Mouse (Mus musculus) limb, embryonic 15.5 days (tissue): ENCODE data around the gene Runx3. TPM values are rescaled to one million over a fixed set of nuclear protein-coding genes. Genes with fewer than 3 reads are reported as not detected.
"Not testable (repeated sequence)": the region's sequence is repeated elsewhere in the genome, so short reads cannot be mapped to it uniquely, and the experiment has no call there.

Experiments
- ATAC-seq: fragments of 200-750 bp; cut with Nextera tagmentation; 2 replicates; pipeline ENCODE4 v1.8.0; 2017; ENCODE audit warnings: low read depth, moderate TSS enrichment; ENCODE audit not compliant: insufficient number of reproducible peaks, low FRiP score, low TSS enrichment
- H3K27ac ChIP-seq: fragments of 300-500 bp; sonication (generic); 2 replicates; pipeline ENCODE4 v1.5.1; 2015; ENCODE audit warnings: moderate library complexity, mild to moderate bottlenecking, inconsistent platforms
- H3K27me3 ChIP-seq: fragments of 300-500 bp; sonication (generic); 2 replicates; pipeline ENCODE4 v1.6.1; 2015; ENCODE audit warnings: inconsistent platforms
- H3K36me3 ChIP-seq: fragments of 300-500 bp; sonication (generic); 2 replicates; pipeline ENCODE4 v1.6.1; 2015; ENCODE audit warnings: inconsistent platforms
- H3K4me1 ChIP-seq: fragments of 300-500 bp; sonication (generic); 2 replicates; pipeline ENCODE4 v1.6.1; 2015; ENCODE audit warnings: inconsistent platforms
- H3K4me2 ChIP-seq: fragments of 300-500 bp; sonication (generic); 2 replicates; pipeline ENCODE4 v1.6.1; 2015; ENCODE audit warnings: mild to moderate bottlenecking, inconsistent platforms
- H3K4me3 ChIP-seq: fragments of 300-500 bp; sonication (generic); 2 replicates; pipeline ENCODE4 v1.5.1; 2015; ENCODE audit warnings: mild to moderate bottlenecking, inconsistent platforms
- H3K9ac ChIP-seq: fragments of 300-500 bp; sonication (generic); 2 replicates; pipeline ENCODE4 v1.6.1; 2015; ENCODE audit warnings: inconsistent platforms
- H3K9me3 ChIP-seq: fragments of 300-500 bp; sonication (generic); 2 replicates; pipeline ENCODE4 v1.6.1; 2016; ENCODE audit warnings: inconsistent platforms
- WGBS: fragments of 180-500 bp; shearing (Covaris S2); methylation state at CpG from one replicate; pipeline ENCODE4 v1.1.7; 2015; 5-methylcytosine and 5-hydroxymethylcytosine counted together
- polyA plus RNA-seq: library from polyadenylated mRNA; unstranded; fragments of >200 nt; fragmentation: Nextera tagmentation; extraction: Ambion mirVana; gene quantifications from 2 replicates; pipeline ENCODE4 v1.2.1, GENCODE M21; 2015

The Runx3 gene
- polyA plus RNA-seq, 1 experiment from 2014 or later = 4.6 TPM

DNA sequence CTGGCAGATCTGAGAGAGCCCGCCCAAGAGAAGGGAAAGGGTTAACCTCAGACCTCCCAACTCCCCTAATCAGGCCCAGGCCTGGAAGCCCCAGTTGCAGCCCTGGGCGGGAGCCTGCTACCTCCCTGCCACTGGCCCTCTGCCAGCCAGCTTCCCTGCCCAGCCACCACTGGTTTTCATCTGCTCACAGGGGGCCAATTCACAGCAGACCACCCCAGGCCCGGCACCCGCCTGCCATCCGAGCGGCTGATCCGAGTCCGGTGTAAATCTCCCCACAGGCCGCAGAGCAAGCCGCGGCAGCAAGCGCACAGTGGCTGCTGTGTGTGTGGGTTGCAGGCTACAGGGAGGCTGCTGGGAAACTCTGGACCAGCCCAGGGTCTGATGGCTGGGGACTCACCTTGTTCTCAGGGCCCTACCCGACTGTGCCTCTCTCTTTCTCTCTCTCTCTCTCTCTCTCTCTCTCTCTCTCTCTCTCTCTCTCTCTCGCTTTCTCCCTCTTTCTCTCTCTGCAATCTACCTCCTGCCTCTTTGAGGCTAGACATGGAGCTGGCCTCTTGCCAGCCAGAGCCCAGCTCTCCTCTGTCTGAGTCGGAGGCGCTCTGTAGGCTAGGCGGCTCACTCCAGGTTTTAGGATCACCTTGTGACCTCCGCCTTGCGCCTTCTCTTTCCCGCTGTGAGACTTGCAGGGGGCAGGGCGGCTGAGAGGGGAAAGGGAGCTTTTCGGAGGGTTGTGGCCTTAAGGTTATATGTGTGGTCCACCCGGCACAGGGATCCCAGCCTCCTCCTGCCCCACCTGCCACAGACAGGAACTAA is 46.2 kb downstream of the Runx3 start:
- Histone ChIP-seq H3K36me3 (no peaks in the 10 kb centered on the region; the same call in 1 of the 2 replicates), H3K27ac (peak overlapping the region; percentile 47), H3K4me2 (peak overlapping the region; percentile 34), H3K4me3 (peak overlapping the region; percentile 18), H3K27me3 (peaks cover 82% of the 10 kb centered on the region), H3K9me3 (no peaks in the 10 kb centered on the region), H3K4me1 (peaks cover 51% of the 10 kb centered on the region), H3K9ac (no peak overlapping the region)
- peak; percentile 68 for ATAC-seq
- WGBS = 5% methylated on average over 23 of the region's 23 CpGs

DNA sequence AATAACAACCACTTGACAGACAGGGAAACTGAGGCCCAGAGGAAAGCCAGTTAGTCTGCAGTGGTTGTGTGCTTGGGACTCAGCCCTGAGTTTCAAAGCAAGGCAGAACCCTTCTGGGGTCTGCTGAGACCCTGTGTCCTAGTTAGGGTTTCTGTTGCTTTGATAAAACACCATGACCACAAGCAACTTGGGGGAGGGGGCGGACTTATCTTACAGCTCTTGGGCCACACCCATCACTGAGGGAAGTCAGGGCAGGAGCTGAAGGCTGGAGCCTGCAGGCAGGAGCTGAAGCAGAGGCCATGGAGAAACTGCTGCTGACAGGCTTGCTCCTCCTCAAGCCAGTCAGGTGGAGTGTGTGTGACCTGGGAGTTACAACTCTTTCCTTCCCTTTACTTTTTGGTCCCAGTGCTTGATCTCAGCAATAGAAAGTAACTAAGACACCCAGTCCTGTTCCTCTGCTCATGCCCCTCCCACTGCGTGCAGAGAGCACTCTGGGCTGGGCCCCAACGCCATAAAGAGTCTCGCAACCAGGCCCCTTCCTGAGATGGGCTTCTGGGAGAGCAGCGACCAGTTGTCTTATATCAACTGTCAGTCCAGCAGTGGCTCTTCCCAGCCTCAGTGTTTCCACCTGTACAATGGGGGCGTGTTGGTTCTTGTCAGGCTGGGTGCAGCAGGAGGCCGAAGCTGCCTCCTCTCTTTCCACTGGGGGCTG is 47.5 kb downstream of the Runx3 start:
- H3K4me3 ChIP-seq = no peak overlapping the region
- no peak overlapping the region for H3K9ac ChIP-seq
- no peak for ATAC-seq
- 52% methylated on average over 7 of the region's 7 CpGs for WGBS
- peaks cover 94% of the 10 kb centered on the region for H3K27me3 ChIP-seq
- peaks cover 57% of the 10 kb centered on the region for H3K4me1 ChIP-seq
- H3K36me3 ChIP-seq = no peaks in the 10 kb centered on the region; the same call in 1 of the 2 replicates
- H3K27ac ChIP-seq = no peak overlapping the region
- no peak overlapping the region for H3K4me2 ChIP-seq
- no peaks in the 10 kb centered on the region for H3K9me3 ChIP-seq

DNA sequence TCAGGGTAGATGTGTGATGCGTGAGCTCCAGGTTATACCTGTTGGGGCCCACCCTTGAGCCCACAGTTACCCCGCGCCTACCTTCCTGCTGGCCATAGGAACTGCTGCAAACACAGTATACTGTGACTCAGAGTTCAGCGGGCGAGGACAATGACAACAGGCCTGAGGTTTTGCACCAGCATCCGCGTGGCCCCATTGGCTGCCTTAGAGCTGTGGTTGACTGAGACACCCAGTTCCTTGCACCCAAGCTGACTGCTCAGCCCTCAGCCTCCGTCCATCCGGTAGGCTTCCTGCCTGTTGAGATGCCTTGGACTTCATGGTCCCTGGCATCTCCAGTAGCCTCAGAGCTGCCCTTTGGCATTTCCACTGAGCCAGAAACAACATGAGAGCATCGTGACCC is 48.6 kb downstream of the Runx3 start:
- WGBS = 80% methylated on average over 10 of the region's 10 CpGs
- H3K4me1 ChIP-seq = peaks cover 62% of the 10 kb centered on the region
- H3K27ac ChIP-seq = no peak overlapping the region
- H3K4me3 ChIP-seq = no peak overlapping the region
- no peaks in the 10 kb centered on the region for H3K9me3 ChIP-seq
- H3K9ac ChIP-seq = no peak overlapping the region
- H3K27me3 ChIP-seq = peaks cover 95% of the 10 kb centered on the region
- H3K4me2 ChIP-seq = no peak overlapping the region
- no peak for ATAC-seq
- H3K36me3 ChIP-seq = no peaks in the 10 kb centered on the region; the same call in 1 of the 2 replicates

DNA sequence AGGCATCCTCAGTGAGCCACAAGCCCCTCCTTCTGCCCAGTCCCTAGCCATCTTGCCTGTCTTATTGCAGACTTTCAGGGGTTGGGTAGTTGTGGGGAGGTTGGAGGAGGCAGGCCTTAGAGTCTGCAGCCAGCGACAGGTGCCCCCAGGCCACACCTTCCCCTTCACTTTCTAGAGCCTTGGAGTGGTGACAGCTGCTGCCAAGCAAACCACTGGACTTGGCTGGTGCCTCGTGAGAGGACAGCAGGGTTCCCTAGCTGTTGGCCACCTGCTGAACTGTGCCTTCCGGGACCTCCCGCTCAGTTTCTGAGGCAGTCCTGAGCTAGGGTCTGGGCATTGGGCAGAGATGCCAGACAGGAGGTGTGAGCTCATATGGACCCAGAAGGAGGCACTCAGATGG is 49.0 kb downstream of the Runx3 start:
- Histone ChIP-seq H3K4me1 (peaks cover 64% of the 10 kb centered on the region), H3K36me3 (no peaks in the 10 kb centered on the region; the same call in 1 of the 2 replicates), H3K9ac (no peak overlapping the region), H3K4me3 (no peak overlapping the region), H3K27me3 (peaks cover 95% of the 10 kb centered on the region), H3K27ac (no peak overlapping the region), H3K4me2 (no peak overlapping the region), H3K9me3 (no peaks in the 10 kb centered on the region)
- no peak for ATAC-seq
- WGBS = 69% methylated on average over 4 of the region's 4 CpGs

DNA sequence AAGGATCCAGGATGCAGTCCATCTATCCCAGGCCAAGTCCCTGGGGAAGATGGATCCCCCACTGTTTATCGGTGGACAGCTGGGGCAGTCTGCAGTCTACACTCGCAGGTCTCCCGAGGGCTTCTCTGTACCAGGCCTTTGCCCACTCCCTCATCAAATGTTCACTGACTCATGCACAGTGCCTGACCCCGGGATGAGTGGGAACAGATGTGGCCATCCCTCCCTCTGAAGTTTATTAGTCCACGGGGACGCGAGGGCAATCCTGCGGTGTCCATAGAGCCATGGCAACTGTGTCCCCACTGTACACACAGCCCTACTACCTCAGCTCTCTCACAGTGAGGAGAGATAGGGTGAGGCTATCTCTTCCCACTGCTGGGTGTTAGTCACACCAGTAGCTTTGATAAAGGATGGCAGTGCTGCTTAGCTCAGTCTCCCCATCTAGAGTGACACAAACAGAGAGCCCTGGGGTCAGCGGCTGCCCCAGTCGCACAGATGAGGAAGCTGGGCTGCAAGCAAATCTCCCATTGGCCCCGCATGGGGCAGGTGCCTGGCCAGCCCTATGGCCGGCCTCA is 50.9 kb downstream of the Runx3 start:
- Histone ChIP-seq H3K27me3 (peaks cover 94% of the 10 kb centered on the region), H3K9ac (no peak overlapping the region), H3K27ac (no peak overlapping the region), H3K4me2 (no peak overlapping the region), H3K36me3 (no peaks in the 10 kb centered on the region; the same call in 1 of the 2 replicates), H3K9me3 (no peaks in the 10 kb centered on the region), H3K4me3 (no peak overlapping the region), H3K4me1 (peaks cover 61% of the 10 kb centered on the region)
- no peak for ATAC-seq
- whole genome bisulfite sequencing = 45% methylated on average over 12 of the region's 12 CpGs

DNA sequence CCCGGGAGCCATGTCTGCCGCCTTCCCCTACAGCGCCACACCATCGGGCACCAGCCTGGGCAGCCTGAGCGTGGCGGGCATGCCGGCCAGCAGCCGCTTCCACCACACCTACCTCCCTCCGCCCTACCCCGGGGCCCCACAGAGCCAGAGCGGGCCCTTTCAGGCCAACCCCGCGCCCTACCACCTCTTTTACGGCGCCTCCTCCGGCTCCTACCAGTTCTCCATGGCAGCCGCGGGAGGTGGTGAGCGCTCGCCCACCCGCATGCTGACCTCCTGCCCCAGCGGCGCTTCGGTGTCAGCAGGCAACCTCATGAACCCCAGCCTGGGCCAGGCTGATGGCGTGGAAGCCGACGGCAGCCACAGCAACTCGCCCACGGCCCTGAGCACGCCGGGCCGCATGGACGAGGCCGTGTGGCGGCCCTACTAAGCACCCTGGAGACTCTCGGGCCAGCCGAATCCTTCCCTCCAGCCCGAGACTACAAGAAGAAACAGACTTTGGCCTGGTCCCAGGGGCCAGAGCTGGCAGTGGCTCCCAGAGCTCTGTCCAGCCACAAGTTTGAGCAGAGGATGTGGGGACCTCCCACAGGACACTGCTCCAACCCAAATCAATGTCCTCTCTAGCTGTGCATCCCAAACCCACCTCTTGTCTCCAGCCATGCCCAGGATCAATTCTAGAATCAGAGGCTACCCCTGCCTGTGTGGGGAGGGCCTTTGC is 55.1 kb downstream of the Runx3 start:
- ATAC-seq = no peak
- H3K9ac ChIP-seq = no peak overlapping the region

DNA sequence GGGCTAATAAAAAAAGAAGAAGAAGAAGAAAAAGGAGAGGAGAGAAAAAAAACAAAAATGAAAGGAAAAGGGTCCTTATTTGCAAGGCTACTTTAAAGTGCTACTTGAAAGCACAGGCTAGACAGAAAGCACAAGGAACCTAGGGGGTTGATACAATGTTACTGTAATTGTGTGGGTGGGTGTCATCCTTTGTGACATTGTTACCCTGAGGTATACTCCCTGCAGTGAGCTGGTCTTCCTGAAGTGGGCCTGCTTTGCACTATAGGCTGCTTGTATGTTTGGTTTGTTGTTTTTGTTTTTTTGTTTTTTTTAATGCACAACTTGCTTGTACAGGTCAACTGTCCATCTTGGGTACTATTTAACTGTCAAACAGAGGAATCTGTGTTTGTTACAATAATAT is 57.1 kb downstream of the Runx3 start:
- Histone ChIP-seq H3K27me3 (peaks cover 59% of the 10 kb centered on the region), H3K27ac (no peak overlapping the region), H3K4me3 (no peak overlapping the region), H3K9me3 (no peaks in the 10 kb centered on the region), H3K36me3 (no peaks in the 10 kb centered on the region), H3K4me1 (peaks cover 41% of the 10 kb centered on the region), H3K4me2 (no peak overlapping the region), H3K9ac (no peak overlapping the region)
- ATAC-seq = no peak

More for the DNA sequence above, 55.1 kb downstream of the Runx3 start:
- WGBS = 21% methylated on average over 38 of the region's 38 CpGs
- Histone ChIP-seq H3K4me1 (peaks cover 47% of the 10 kb centered on the region), H3K27ac (no peak overlapping the region), H3K4me3 (peak overlapping the region; percentile 7), H3K36me3 (no peaks in the 10 kb centered on the region; the same call in 1 of the 2 replicates), H3K4me2 (peak overlapping the region; percentile 35), H3K27me3 (peaks cover 77% of the 10 kb centered on the region), H3K9me3 (no peaks in the 10 kb centered on the region)

DNA sequence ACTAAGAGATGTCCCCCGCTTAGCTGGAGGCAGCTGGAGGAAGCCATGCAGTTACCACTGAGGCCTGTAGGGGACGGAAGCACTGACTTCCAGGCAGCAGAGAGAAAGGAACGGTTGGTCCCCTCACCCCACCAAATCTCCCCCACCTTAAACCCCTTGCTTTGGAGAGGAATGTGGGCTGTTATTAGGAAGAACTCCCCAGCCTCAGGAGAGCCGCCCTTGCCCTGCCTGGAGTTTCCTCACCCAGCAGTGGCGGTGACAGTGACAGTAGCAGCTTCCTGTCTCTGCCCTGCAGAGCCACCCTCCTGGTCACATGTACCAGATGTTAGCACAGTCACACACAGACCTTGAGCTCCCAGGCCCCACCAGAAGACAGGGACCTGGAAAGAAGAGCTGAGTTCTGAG is 58.6 kb downstream of the Runx3 start:
- Histone ChIP-seq H3K36me3 (no peaks in the 10 kb centered on the region), H3K4me2 (no peak overlapping the region), H3K4me3 (no peak overlapping the region), H3K27me3 (peaks cover 44% of the 10 kb centered on the region), H3K9ac (no peak overlapping the region), H3K9me3 (no peaks in the 10 kb centered on the region), H3K4me1 (peaks cover 32% of the 10 kb centered on the region), H3K27ac (peak overlapping the region; percentile 27; the same call in 1 of the 2 replicates)
- WGBS = 23% methylated on average over 5 of the region's 5 CpGs
- ATAC-seq = no peak

DNA sequence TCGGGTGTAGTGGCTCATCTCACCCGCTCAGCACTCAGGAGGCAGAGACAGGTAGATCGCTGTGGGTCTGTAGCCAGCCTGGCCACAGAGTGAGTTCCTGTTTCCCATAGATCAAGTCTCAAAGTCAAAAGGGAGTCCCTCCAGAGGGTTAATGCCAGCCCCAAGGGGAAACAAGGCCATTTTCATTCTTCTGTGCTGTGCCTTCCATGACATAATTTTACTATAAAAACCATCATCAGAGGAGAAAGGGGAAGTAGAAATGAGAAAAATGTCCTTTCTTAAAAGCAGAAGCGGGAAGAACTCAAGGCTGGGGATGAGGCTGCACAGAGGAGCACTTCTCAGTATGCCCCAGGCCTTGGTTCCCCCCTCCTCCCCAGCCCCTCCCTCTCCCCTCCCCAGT is 61.4 kb downstream of the Runx3 start:
- no peak overlapping the region for H3K9ac ChIP-seq
- H3K27ac ChIP-seq = no peak overlapping the region
- no peak overlapping the region for H3K4me2 ChIP-seq
- peaks cover 16% of the 10 kb centered on the region for H3K4me1 ChIP-seq
- peaks cover 19% of the 10 kb centered on the region; the same call in 1 of the 2 replicates for H3K27me3 ChIP-seq
- H3K4me3 ChIP-seq = no peak overlapping the region
- H3K36me3 ChIP-seq = no peaks in the 10 kb centered on the region
- H3K9me3 ChIP-seq = no peaks in the 10 kb centered on the region
- WGBS = 84% methylated on average over 4 of the region's 4 CpGs
- ATAC-seq = no peak

DNA sequence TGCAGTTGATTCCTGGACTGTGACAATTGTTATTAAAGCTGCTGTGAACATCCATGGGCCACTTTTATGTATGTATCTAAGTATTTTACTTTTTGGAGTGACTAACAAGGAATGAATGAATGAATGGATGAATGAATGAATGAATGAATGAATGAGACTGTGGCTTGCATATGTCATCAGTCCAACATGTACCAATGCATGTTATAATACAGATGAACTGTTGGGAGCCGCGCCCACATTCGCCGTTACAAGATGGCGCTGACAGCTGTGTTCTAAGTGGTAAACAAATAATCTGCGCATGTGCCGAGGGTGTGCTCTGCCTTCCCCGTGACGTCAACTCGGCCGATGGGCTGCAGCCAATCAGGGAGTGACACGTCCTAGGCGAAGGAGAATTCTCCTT is 63.8 kb downstream of the Runx3 start:
- H3K4me2 ChIP-seq, H3K27me3 ChIP-seq, H3K9ac ChIP-seq, H3K4me1 ChIP-seq, H3K9me3 ChIP-seq, ATAC-seq, H3K36me3 ChIP-seq, H3K27ac ChIP-seq, H3K4me3 ChIP-seq: not testable (repeated sequence)
- 96% methylated on average over 7 of the region's 13 CpGs for WGBS

DNA sequence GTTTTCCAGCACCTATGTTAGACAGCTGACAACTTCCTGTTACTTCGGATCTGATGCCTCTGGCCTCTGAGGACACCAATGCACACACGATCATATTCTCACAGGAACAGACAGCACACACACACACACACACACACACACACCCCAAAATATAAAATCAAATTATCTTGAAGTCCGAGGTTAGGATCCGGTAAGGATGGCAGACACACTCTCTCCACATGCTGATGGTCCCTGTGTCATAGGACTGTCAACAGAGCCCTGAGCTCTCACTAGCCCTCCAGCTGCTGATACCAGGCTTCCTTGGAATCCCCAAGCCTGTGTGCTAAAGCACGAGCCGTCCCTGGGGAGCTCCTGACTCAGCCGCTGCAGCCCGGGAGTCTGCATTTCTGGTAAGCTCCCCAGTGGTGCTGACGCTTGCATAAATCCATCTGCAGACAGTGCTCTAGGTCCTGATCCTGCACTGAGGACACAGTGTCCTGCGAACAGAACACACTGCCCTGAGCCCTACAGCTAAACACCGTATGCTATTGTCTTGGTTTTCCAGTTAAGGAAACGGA is 69.1 kb downstream of the Runx3 start:
- H3K36me3 ChIP-seq = no peaks in the 10 kb centered on the region
- WGBS = 76% methylated on average over 12 of the region's 12 CpGs
- no peak for ATAC-seq

More for the DNA sequence above, 69.1 kb downstream of the Runx3 start:
- Histone ChIP-seq H3K4me2 (no peak overlapping the region), H3K27ac (no peak overlapping the region), H3K27me3 (peaks cover 6% of the 10 kb centered on the region; the same call in 1 of the 2 replicates), H3K9ac (no peak overlapping the region), H3K4me3 (no peak overlapping the region), H3K9me3 (no peaks in the 10 kb centered on the region), H3K4me1 (no peaks in the 10 kb centered on the region)
